Mouse (Mus musculus) heart, postnatal 14 days (tissue): ENCODE data around the gene Txndc16. TPM values are rescaled to one million over a fixed set of nuclear protein-coding genes. Genes with fewer than 3 reads are reported as not detected.

Source experiments
- DNase-seq, 2 experiments: peaks; one replicate each; pipeline ENCODE4 v3.0.0; 2021 to 2022
- intact Hi-C: fragments of 180-260 bp; cut with DNase I; formaldehyde crosslinking; loops from one replicate; pipeline ENCODE4 v1.15.1; 2025
- long read RNA-seq, 2 experiments: library from polyadenylated mRNA; stranded (forward); transcript quantifications; one replicate each; pipeline ENCODE4 v2.0.0; 2021
- total RNA-seq, 2 experiments: library from RNA; stranded (reverse); gene quantifications; 2 replicates each; pipeline ENCODE4 v1.2.3; 2021

The Txndc16 gene
- total RNA-seq = 10 to 100 TPM; 11.7 to 12.5 TPM
- long read RNA-seq, experiment 1, full-length matches to known transcripts = 4 of 12 reads
- long read RNA-seq, experiment 1, partial matches to known transcripts = 2 of 12 reads
- long read RNA-seq, experiment 1, other reads (novel, unspliced or antisense) = 6 of 12 reads
- long read RNA-seq, experiment 2, full-length matches to known transcripts = 8 of 15 reads
- long read RNA-seq, experiment 2, partial matches to known transcripts = 1 of 15 reads
- long read RNA-seq, experiment 2, other reads (novel, unspliced or antisense) = 6 of 15 reads

DNA sequence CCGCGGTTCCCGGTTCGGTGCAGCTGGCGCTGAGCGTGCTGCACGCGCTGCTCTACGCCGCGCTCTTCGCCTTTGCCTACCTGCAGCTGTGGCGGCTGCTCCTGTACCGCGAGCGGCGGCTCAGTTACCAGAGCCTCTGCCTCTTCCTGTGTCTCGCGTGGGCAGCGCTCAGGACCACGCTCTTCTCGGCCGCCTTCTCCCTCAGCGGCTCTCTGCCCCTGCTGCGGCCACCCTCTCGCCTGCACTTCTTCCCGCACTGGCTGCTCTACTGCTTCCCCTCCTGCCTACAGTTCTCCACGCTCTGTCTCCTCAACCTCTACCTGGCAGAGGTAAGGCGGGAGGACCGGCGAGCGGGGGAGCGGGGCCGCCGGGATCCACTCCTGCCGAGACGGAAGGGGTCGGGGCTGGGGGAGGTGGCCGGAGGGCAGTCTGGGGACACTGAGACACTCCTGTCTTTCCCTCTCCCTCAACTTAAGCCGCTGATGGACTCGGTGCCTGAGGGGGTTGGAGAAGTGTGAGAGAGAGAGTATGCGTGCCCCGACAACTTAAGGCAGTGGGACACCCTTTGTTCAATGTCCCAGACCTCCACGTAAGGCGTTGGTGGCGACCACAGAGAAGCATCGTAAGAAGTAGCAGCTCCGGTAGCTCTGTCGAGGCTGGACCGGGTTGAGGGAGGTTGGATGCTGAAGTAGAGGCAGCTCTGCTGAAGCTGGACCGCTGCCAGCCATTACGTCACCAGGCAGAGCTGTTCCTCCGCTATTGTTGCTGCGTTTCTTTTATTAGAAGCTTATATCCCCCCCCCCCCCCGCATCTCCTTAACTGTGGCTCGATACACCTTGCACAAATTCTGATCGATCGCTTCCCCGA, at the start of gene Txndc16:
TSS of gene Txndc16 (minus strand) at position 239 of the 867 bp plus-strand sequence.
- intact Hi-C loops = no loop called here

DNA sequence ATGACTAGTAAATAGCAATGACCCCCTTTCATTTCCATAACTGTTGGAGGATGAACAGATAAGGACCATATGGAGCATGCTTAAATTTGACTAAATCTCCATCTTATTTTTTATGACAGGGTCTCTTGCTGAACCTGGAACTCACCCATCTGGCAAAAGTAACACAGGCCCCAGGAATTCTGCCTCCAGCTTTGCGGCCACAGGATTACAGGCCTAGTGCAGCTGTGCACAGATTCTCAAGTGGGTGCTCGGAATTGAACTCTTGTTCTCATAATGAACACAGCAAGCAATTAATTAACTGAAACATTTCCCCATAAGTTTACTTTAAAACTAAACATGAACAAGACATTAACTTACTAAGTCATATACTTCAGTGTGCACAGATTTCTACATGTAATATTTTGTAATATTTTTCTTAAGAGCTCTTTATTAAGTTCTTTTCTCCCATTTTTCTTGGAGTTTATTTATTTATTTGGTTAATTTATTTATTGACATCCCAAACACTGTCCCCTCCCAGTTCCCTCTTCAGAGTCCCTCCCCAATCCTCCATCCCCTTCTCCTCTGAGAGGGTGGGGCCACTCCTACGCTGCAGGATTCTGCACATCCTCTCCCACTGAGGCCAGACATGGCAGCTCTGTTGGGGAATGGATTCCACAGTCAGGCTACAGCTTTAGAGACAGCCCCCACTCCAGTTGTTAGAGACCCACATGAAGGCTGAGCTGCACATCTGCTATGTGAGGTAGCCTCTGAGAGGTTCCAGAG, 43.9 kb upstream of the Txndc16 start:
- intact Hi-C loops = no loop called here
- no peak for DNase-seq

More for the DNA sequence above, at the start of gene Txndc16:
- peak; percentile 81 to 86 for DNase-seq

DNA sequence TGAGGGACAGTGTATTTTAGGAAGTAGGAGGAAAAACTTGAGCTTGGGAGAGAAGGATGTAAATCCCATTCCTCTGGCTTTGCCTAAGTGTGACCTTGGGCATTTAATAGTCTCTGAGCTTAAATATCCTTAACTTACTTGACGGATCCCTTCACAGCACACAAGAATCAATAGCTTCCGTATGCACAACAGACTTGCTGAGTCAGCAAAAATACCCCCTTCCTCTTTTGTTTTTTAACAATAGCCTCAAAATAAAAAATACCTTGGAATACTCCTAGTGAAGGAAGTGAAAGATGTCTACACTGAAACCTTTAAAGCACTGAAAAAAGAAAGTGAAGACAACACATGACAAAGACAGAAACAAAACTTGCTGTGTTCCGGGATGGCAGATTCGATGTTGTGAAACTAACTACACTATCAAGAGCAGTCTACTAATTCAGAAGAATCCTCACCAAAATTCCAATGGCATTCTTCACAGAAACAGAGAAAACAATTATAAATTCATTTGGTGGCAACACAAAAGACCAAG, 31.5 kb upstream of the Txndc16 start:
- intact Hi-C loops = no loop called here
- DNase-seq = no peak

DNA sequence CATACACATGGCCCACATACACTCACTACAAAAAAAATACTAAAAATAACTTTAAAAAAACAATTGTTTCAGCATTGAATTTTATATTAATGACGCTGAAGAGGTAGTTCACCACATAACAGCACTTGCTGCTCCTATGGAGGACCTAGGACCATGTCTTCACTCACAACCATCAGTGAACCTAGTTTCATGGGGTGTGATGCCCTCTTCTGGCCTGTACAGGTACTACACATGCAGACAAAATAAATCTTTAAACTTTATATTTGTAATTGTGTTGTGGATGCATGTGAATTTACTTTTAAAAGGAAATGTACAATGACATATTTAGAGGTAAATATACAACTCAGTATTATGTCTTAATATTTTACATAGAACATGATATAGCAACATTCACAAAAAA, 21.5 kb upstream of the Txndc16 start:
- peak in 1 of 2 experiments; percentile 2 for DNase-seq
- intact Hi-C loops = no loop called here

DNA sequence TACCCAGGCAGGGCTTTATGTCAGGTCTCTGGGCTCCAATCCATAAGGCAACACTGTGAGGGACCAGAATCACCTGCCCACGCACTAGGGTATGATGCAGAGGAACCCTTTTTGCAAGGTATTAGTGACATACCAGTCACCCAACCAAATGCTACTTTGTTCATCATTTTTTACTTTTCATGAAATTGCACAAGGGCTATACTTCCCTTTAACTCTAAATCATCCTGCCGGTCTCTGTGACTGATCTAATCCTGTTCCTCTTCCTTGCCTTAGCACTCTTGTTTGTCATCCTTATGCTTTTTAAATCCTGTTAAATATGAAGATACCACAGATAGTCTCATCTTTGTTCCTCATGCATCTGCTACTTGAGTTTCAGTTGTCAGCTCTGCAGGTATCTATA, 18.9 kb upstream of the Txndc16 start:
- intact Hi-C loops = no loop called here
- DNase-seq = no peak

DNA sequence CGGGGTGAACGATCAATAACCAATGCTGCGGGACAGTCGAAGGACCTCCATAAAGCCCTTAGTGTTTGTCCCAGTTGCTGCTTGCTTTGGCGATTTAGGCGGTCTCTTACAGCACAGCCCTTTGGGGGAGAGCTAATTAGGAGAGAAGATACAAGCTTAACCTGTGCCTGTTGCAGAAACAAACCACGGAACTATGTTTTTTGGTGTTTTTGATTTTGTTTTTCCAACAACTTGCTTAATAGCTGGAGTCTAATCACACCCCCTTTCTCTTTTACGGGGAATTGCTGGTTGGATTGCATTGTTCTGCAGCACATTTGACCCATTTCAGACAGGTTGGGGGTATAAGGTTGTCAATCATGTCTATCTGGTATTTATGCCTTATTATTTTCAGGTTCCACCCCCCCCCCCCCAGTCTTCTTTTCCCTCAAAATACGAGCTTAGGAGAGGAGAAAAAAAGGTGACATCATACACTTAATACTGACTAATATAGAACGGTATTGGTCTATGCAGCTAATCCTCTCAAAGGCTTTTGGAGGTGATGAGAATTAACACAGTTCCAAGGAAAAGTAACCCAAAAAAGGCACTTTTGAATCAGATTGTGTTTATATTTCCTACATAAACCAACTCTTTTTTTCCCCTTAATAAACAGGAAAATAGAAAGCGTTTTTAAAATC, 966 bp upstream of the Txndc16 start:
- intact Hi-C loops = no loop called here
- DNase-seq = no peak

DNA sequence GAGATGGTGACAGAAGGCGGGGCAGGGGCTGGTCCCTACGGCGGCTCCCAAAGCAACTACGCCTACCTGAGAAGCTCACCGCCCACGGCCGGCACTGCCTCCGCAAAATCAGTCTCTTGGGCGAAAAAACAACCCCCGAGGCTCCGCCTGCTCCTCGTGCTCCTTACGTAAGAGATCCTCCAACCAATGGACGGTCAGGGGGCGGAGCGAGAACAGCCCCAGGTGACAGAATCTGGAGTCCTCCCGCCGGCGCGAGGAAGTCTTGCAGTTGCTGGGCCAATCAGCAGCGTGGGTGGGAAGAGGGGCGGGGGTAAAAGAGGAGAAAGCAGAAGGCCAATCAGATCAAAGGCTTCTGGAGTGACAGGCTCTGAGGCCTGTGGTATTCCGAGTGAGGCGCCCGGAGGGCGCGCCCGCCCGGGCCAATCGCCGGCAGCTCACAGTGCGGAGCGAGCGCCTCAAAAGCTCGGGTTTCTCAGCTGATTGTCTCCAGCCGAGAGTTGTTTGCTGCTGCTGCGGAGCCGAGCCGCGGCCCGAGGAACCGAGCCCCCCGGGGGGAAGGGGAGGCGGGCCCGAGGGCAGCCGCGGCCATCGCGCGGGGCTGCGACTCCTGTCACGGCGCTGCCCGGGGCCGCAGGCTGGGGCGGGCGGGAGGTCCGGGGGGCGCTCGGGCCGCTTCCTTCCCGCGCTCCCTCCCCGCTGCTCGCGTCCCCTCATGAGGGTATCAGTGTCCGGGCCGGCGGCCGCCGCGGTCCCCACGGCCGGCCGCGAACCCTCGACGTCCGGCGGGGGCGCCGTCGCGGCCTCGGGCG, 643 bp downstream of the Txndc16 start, which contains the start of gene Gpr137c:
TSS of gene Gpr137c (plus strand) at position 437 of the 809 bp plus-strand sequence.
- intact Hi-C loops = no loop called here
- peak; percentile 96 for DNase-seq

DNA sequence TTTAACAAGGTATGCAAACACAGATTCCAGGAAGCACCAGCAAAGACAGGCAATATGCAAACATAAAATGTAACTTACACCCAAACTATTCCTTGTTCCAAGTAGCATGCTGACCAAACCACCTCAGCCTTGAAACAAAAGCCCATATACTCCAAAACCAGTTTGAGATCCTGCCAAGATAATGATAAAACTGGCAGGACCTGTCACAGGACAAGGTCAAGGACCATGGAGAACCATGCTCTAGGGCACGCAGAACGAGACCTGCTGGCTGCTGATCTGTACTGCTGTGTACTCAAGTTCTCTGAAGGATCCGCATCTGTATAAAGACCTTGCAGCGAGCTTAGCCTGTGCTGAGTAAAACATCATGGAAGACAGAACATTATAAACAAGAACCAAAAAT, 2.4 kb downstream of the Txndc16 start:
- DNase-seq = no peak
- intact Hi-C loops = no loop called here

DNA sequence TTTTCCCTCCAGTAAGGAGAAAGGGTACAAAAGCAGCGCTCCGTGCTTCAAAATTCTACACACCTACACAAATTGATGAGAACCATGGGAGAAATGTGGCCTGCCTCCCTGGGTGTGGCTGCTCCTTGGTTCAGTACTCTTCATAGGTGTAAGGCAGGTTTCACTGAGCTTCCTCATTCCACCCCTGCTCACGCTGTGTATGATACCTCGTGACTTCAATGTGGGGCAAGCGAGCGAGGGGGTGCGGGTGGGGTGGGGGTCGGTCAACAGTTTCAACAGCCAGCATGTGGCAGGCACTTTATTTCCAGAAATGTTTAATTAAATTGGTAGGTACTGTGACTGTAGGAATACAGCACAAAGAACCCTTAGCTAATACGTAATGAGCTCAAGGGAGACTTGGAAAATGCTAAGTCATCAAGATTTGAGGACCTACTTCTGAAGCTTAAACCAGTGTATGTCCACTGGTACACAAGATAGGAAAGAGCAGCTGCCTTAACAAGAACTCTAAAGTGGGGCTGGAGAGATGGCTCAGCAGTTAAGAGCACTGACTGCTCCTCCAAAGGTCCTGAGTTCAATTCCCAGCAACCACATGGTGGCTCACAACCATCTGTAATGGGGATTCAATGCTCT, 3.3 kb downstream of the Txndc16 start:
- DNase-seq = no peak
- intact Hi-C loops = no loop called here

DNA sequence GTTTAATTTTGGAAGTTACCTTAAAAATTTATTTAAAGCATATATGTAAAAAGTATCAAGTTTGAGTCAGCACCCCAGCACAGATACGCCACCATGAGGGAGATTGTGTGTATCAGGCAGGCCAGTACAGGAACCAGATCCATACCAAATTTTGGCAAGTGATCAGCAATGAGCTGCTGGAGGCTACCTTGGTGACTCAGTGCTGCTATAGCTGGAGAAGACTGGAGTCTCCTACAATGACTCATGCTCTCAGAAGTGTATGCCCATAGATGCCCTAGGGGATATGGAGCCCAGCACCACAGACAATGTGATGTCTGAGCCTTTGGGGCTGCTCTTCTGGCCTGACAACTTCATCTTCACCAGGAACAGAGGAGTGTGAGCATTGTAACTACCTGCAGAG, 8.7 kb downstream of the Txndc16 start:
- intact Hi-C loops = no loop called here

DNA sequence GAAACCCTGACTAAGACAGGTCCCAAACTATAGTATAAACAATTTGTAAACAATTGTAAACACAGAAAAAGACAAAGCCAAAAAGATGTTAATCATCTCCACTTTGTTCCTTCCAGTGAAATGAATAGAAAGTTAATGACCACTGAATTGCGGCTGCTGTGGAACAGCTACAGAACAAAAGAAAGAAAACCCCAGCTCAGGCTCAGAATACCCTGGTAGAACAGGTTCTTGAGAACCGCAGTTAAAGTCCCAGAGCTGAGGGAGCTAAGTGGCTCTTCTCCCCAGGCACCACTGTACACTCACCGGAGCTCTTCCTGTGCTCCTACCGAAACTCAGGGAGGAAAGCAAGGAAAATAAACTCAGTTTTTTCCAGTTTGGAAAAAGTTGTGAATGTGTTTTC, 9.4 kb downstream of the Txndc16 start:
- intact Hi-C loops = no loop called here
- DNase-seq = no peak

More for the DNA sequence above, 8.7 kb downstream of the Txndc16 start:
- no peak for DNase-seq

DNA sequence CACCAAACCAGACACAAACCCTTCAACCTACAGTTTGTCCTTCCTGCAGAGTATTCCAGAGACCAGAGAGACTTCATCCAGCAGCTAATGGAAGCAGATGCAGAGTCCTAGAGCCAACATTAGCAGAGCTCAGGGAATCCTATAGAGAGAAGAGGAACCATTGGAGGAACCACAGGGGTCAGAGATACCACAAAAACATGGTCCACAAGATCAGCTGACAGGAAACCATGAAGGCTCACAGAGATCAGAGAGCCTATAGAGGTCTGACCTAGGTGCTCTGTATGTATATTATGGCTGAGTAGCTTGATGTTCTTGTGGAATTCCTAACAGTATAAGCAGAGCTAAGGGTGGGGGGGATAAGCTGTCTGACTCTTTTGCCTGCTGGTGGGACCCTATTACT, 19.5 kb downstream of the Txndc16 start:
- intact Hi-C loops = no loop called here
- DNase-seq = no peak

DNA sequence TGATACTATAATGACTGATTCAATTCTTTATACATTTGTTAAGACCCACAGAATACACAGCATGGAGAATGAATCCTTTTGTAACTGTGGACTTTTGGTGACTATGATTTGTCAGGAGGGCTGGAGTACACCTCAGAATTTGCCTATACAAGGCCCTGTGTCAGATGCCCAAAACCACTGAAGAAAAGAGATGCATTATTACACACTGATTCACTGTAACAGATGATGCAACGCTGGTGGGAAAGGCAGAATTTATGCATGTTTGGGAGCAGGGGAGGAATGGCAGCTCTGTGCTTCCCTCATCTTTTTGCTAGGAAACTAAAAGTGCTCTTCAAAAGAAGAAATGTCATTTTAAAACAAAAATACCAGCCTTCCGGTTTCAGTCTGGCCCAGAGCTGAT, 29.1 kb downstream of the Txndc16 start:
- no peak for DNase-seq
- intact Hi-C loops = no loop called here

DNA sequence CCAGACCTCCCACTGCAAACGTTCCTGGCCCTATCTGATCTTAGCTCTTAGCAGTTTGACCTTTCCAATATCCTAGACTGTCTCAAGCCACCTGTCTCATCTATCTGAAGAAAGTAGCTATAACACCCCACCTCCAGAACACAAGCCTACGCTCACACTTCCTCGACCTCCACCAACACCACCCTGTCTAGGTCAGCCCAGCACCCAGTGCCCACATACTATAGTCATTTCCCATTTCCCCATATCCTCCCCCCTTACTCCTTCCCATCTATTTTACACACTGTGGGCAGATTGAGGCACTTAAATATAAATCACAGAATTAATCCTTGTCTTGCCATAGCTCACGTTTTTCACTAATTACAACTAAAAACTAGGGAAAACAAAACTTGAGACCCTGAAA, 38.5 kb downstream of the Txndc16 start:
- intact Hi-C loops = no loop called here
- DNase-seq = no peak

DNA sequence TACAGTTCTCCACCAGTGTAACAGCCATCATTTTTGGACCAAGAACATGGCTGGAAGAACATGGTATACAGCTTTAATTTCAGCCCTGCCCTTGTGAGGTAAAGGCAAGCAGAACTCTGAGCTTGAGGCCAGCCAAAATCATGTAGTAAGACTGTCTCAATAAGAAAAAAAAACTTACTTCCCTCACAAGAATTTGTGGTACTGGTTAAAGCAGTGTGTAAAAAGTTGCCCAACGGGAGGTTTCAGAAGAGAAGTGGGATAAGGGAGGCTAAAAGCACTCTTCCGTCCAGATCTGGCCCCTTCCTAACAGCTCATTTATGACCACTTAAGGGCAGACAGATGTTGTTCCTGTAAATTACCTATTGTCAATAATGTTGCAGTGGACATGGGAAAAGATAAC, 40.5 kb downstream of the Txndc16 start:
- DNase-seq = no peak
- intact Hi-C loops = no loop called here

DNA sequence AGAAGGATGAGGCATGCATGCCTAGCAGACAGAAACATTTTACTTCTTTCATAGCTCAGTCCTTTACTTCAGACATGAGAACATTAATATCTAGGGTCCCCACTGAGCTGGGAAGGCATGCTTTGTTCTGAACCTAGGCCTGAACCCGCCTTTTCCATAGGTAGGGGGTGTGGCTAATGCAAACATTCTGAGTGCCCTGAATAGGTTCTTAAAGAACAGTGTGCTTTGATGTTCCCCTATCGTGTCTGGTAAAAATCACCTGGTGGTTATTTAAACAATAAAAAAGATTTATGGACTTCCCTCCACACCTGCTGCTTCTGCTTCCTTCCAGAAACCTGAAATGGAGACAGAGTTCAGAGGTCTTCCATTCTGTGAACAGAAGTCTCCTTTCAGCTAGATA, 40.9 kb downstream of the Txndc16 start:
- no peak for DNase-seq

DNA sequence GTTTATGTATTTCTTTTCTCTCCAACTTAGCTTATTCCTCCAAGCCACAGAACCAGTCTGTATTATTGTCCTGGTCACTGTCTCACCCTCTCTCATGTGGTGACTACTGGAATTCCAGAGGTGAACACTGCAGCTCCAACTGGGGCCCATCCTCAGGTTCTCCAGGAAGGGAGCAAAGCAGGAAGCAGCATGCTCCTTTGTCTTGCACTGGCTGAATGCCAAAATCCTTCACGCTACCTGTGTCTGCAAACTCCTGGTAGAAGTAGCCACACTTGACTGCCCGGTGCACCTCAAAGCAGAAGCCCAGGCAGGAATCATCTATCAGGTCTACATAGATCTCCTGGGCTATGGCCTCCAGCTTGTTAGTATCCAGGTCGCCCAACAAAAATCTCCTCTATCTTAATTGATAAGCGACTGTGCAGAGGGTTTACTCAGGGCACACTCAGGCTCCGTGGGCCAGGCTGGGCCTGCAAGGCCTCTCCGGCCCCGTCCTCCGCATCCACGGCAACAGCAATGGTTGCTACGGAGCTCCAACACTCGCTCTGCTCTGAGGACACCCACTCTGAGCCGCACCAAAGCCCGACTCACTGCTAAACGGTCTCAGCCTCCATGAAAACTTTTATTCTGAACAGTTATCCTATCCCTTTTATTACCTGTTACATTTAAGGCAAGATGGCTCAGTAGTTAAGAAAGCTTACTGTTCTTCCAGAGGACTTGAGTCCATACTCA, 45.0 kb downstream of the Txndc16 start:
- intact Hi-C loops = no loop called here
- DNase-seq = peak in 1 of 2 experiments; percentile 4

More for the DNA sequence above, 40.9 kb downstream of the Txndc16 start:
- intact Hi-C loops = no loop called here

DNA sequence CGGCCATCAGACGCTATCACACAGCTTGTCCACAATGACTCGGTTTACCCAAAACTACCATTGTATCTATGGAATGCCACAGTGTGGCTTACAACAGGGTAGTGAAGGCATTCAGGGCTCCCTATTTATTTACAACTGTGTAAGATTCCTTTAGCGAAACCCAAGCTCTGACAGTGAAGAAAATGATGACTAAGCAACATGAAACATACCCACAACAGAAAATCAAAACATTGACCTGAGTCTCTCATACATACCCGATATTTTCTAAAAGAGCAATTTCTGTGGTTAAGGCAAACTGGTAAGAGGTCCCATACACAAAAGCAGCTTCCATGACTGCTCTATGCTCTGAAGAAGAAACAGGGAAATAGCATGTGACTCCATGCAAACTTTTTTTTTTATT, 47.9 kb downstream of the Txndc16 start:
- intact Hi-C loops = no loop called here

More for the DNA sequence above, 47.9 kb downstream of the Txndc16 start:
- DNase-seq = no peak
